Mouse (Mus musculus): ENCODE results near the gene Gm14408. TPM values are rescaled to one million over a fixed set of nuclear protein-coding genes. Genes with fewer than 3 reads are reported as not detected.
"Not testable (repeated sequence)": the region's sequence is repeated elsewhere in the genome, so short reads cannot be mapped to it uniquely, and the experiment has no call there.

The Gm14408 gene
- polyA plus RNA-seq (2014; fragmentation: Nextera tagmentation; extraction: Ambion mirVana): not detected in 2 replicates

GRCm38 (mm10) chr2:176830840-176831239, at the start of gene Gm14408:
Gene Gm14408, plus strand, starts transcription at chr2:176831140.
- H3K4me3 ChIP-seq (ENCODE audit: low read depth, low read length); H3K9ac ChIP-seq (ENCODE audit: low read length); H3K27ac ChIP-seq (replicated peaks; ENCODE audit: low read depth, low read length); H3K27me3 ChIP-seq (ENCODE audit: control insufficient read depth, insufficient read depth, low read length); H3K4me1 ChIP-seq (ENCODE audit: control insufficient read depth, insufficient read depth, low read length); H3K4me2 ChIP-seq (ENCODE audit: low read depth, severe bottlenecking); DNase-seq (ENCODE audit: low spot score); H3K9me3 ChIP-seq (ENCODE audit: control insufficient read depth, low read length); H3K36me3 ChIP-seq (ENCODE audit: control insufficient read depth, insufficient read depth, low read length); ATAC-seq (ENCODE audit: insufficient number of reproducible peaks, low FRiP score, low TSS enrichment, low read depth): not testable (repeated sequence)
- 94% methylated on average over 1 of the region's 3 CpGs for WGBS

GRCm38 (mm10) chr2:176798312-176798711, 32.6 kb upstream of the Gm14408 start, which contains the start of gene Gm14295:
Gene Gm14295, plus strand, starts transcription at chr2:176798612.
- H3K27me3 ChIP-seq (ENCODE audit: control insufficient read depth, insufficient read depth, low read length); H3K36me3 ChIP-seq (ENCODE audit: control insufficient read depth, insufficient read depth, low read length); DNase-seq (ENCODE audit: low spot score); H3K4me1 ChIP-seq (ENCODE audit: control insufficient read depth, insufficient read depth, low read length); H3K9ac ChIP-seq (ENCODE audit: low read length); ATAC-seq (ENCODE audit: insufficient number of reproducible peaks, low FRiP score, low TSS enrichment, low read depth); H3K9me3 ChIP-seq (ENCODE audit: control insufficient read depth, low read length); H3K27ac ChIP-seq (replicated peaks; ENCODE audit: low read depth, low read length): not testable (repeated sequence)
- WGBS: no CpG with 5 or more reads among the region's 6 CpGs
- Histone ChIP-seq H3K4me3 (ENCODE audit: low read depth, low read length) (peak within 1 kb of the TSS; percentile 29), H3K4me2 (ENCODE audit: low read depth, severe bottlenecking) (0 out of 2 replicates have a peak within 1 kb of the TSS, but pooled peaks have one; percentile 10)

- not testable (repeated sequence) for H3K9ac ChIP-seq (ENCODE audit: low read length); H3K27ac ChIP-seq (replicated peaks; ENCODE audit: low read depth, low read length); DNase-seq (ENCODE audit: low spot score); H3K9me3 ChIP-seq (ENCODE audit: control insufficient read depth, low read length); H3K36me3 ChIP-seq (ENCODE audit: control insufficient read depth, insufficient read depth, low read length); ATAC-seq (ENCODE audit: insufficient number of reproducible peaks, low FRiP score, low TSS enrichment, low read depth); H3K27me3 ChIP-seq (ENCODE audit: control insufficient read depth, insufficient read depth, low read length); H3K4me1 ChIP-seq (ENCODE audit: control insufficient read depth, insufficient read depth, low read length)
- 24% methylated on average over 11 of the region's 15 CpGs for WGBS
- Histone ChIP-seq H3K4me2 (ENCODE audit: low read depth, severe bottlenecking) (0 out of 2 replicates have a peak overlapping the region, but pooled peaks have one; percentile 10), H3K4me3 (ENCODE audit: low read depth, low read length) (peak overlapping the region; percentile 29)
These were observed 32.2 kb upstream of the Gm14408 start for GRCm38 (mm10) chr2:176798785-176799184.

Other genes starting within 250 kb of the Gm14408 start
- 17.5 and 21.0 TPM in 2 replicates for gene Gm14308, start 194.8 kb upstream of the Gm14408 start, polyA plus RNA-seq (2014; fragmentation: Nextera tagmentation; extraction: Ambion mirVana)
- 9.0 and 10.1 TPM in 2 replicates for gene Zfp973, start 160.6 kb upstream of the Gm14408 start, polyA plus RNA-seq (2014; fragmentation: Nextera tagmentation; extraction: Ambion mirVana)
- 28.1 and 30.6 TPM in 2 replicates for gene Gm14305, start 122.8 kb upstream of the Gm14408 start, polyA plus RNA-seq (2014; fragmentation: Nextera tagmentation; extraction: Ambion mirVana)
- 12.8 and 14.2 TPM in 2 replicates for gene Gm14295, start 32.5 kb upstream of the Gm14408 start, polyA plus RNA-seq (2014; fragmentation: Nextera tagmentation; extraction: Ambion mirVana)
- 11.8 and 12.4 TPM in 2 replicates for gene Gm14296, start 96.7 kb downstream of the Gm14408 start, polyA plus RNA-seq (2014; fragmentation: Nextera tagmentation; extraction: Ambion mirVana)
- 7.8 and 8.6 TPM in 2 replicates for gene Gm14419, start 169.8 kb downstream of the Gm14408 start, polyA plus RNA-seq (2014; fragmentation: Nextera tagmentation; extraction: Ambion mirVana)
- not detected in 2 replicates for gene Gm14401, start 243.2 kb downstream of the Gm14408 start, polyA plus RNA-seq (2014; fragmentation: Nextera tagmentation; extraction: Ambion mirVana)